Mouse (Mus musculus) stomach, postnatal 0 days (tissue): ENCODE data around the gene Plb1.

ENCODE experiments used
- CTCF ChIP-seq: IDR thresholded peaks from 2 replicates; pipeline ENCODE4 v1.5.1; 2016; ENCODE audit warnings: antibody characterized with exemption, low read depth, mild to moderate bottlenecking, moderate library complexity
- EP300 ChIP-seq: optimal IDR thresholded peaks from 2 replicates; pipeline ENCODE3; 2016; ENCODE audit warnings: antibody characterized with exemption

GRCm38 (mm10) chr5:32392281-32392680 is 159.8 kb downstream of the Plb1 start:
- no peak for TF ChIP-seq CTCF
- no peak for TF ChIP-seq EP300
